Mouse (Mus musculus): Measurements from ENCODE around the gene Rere.

DNA sequence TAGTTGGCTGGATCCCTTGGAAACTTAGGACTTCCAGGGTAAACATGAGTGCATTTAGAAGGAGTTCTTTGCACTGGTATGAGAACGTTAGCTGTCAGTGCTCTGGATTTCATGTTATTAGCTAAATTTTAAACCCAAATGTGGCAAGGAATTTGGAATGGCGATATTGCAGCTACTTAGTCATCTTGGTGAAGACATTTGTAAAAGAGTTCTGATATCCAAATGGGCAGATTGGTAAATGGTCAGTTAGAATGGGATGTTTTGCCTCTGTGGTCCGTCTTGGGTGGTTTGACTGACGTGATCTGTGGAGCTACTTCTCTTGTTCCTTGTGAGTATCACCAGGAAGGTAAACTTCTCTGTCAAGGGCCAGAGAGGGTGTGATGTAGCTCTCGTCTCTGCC is 132.8 kb downstream of the Rere start:
- no peak for TF ChIP-seq E2F4 (IDR thresholded peaks at IDR 0.05; ENCODE audit: insufficient replicate concordance, low read depth, low read length)
- TF ChIP-seq CTCF (conservative IDR thresholded peaks at IDR 0.05 in 1 of 2, IDR thresholded peaks at IDR 0.05 in 1 of 2; ENCODE audit: low read depth in 2 of 2, low read length in 2 of 2): no peak
- TF ChIP-seq MAZ (IDR thresholded peaks at IDR 0.05; ENCODE audit: low read depth, low read length): no peak
- no peak for TF ChIP-seq EP300 (IDR thresholded peaks at IDR 0.05; ENCODE audit: low read length)
- no peak for TF ChIP-seq GABPA (IDR thresholded peaks at IDR 0.05; ENCODE audit: insufficient replicate concordance, low read depth, low read length)
- no peak for TF ChIP-seq POLR2AphosphoS2 (IDR thresholded peaks at IDR 0.05; ENCODE audit: low read depth, low read length)
- TF ChIP-seq POLR2A (IDR thresholded peaks at IDR 0.05; ENCODE audit: low read depth, low read length): no peak
- no peak for TF ChIP-seq USF1 (IDR thresholded peaks at IDR 0.05; ENCODE audit: low read depth, low read length)
- TF ChIP-seq NELFE (IDR thresholded peaks at IDR 0.05; ENCODE audit: low read depth, low read length): no peak
- TF ChIP-seq NRF1 (IDR thresholded peaks at IDR 0.05; ENCODE audit: low read depth, low read length): no peak

Measured in CH12.LX (cell line).